Mouse (Mus musculus): ENCODE measurements around the gene Dennd5a. TPM values are rescaled to one million over a fixed set of nuclear protein-coding genes. Genes with fewer than 3 reads are reported as not detected.

Dennd5a gene
- total RNA-seq, 2 experiments from 2014 or later: 50.2 to 57.4 TPM

DNA sequence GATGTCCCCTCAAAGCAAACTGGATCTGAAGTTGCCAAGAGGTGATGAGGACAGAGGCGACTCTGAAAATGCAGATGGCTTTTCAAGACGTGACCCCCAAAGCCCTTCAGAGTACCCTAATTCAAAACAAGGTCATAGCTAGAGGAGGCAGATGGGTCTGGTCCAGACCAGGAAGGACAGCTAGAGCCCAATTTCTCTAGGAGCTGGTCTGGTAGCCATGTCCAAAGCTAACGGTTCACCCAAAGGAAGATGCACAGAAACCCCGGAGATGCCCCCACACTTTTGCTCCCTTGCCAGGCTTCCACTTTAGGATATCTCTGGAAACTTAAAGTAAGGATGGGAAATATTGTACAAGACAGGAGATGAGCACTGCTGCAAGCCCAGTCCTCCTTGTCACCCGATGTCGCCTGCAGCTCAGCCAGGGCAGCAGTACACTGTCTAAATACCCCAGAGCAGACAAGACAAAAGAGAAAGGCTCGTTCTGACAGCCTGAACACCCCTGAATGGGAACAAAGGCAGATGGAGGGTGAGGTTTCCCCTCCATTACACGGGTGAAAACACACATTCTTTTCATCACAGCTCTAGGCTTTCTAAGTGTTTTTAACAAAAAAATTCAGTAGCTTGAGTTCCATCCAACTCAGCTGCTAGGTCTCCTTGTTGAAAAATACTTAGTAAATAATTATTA, 110.4 kb downstream of the Dennd5a start:
- no peak for DNase-seq
- intact Hi-C loops (cut with DNase I; ENCODE audit: low total_unique reads): no loop called here

DNA sequence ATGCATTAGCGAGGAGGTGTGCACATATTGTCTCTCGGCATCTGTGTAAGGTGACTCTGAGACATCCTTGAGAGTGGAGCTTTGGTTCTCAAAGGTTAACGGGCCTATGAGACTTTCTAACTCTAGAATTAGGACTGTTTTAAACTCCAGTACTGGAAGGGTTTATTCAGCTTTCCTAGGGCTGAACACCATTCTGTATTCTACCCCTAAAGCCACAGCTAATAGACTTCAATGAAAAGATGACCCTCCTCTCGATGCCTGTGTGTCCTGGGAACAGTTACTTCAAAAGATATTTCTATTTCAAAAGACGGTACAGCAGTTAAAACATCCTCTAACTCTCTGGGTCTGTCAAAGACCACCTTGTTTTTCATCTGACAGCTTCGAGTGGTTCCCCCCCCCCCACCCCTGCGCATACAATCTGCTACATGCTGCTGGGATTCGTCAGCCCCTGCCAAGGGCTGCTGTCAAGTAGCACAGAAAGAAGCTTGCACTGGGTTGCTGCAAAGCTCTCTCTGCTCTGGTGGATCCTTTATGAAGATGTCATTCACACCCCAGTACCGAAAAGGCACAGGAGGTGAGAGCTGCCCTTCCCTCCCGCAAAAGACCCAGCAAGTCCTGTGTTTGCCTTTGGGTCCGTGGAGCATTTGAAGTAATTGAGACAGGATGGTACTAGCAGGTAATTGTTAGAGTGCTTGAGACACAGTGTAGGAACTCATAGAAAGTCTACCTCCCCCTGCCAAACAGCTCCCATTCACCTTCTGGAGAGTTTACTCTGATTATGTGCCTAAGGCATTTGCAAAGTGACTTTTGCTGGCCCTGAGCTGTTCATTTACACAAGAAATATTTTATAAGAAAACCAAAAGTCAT, 111.2 kb downstream of the Dennd5a start:
- intact Hi-C loops (cut with DNase I; ENCODE audit: low total_unique reads): no loop called here
- DNase-seq: no peak

DNA sequence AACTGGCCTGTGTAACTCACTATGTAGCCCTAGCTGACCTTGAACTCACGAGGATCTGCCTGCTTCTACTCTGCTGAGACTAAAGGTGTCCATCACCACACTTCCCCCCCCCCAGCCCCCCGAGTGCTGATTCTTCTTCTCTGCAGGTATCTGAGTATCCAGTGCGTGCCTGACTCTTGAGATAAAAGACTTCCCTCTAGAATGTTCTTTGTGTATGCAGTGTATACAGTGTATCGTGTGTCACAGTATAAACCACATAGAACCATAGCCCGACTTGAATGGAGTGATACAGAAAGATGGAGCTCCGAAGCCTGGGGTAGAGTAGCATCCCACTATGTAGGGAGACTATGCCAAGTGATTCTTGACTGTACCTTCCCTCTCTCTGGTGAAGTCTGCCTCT, 116.2 kb downstream of the Dennd5a start:
- DNase-seq: no peak
- intact Hi-C loops (cut with DNase I; ENCODE audit: low total_unique reads): no loop called here

Other genes starting within 250 kb of the Dennd5a start
- not detected for gene BC051019, start 236.6 kb downstream of the Dennd5a start, total RNA-seq (2021)
- gene Ascl3, start 228.7 kb downstream of the Dennd5a start, total RNA-seq (2021): not detected
- 10 to 100 TPM; 25.2 to 26.2 TPM for gene Tmem9b, start 207.6 kb downstream of the Dennd5a start, total RNA-seq (2021)
- under 1 TPM in 1 of 2 experiments, not detected in 1; 0.08 TPM for gene Nrip3, start 178.4 kb downstream of the Dennd5a start, total RNA-seq (2021)
- gene Scube2, start 94.8 kb downstream of the Dennd5a start, total RNA-seq (2021): 1 to 10 TPM; 5.7 to 8.9 TPM
- 10 to 100 TPM; 28.8 to 32.6 TPM for gene Tmem41b, start 26.5 kb upstream of the Dennd5a start, total RNA-seq (2021)
- gene Ipo7, start 57.8 kb upstream of the Dennd5a start, total RNA-seq (2021): 10 to 100 TPM; 68.5 to 68.6 TPM
- gene Zfp143, start 100.7 kb upstream of the Dennd5a start, total RNA-seq (2021): 1 to 10 TPM; 7.0 to 7.9 TPM
- gene Wee1, start 161.6 kb upstream of the Dennd5a start, total RNA-seq (2021): 1 to 10 TPM; 4.3 to 6.4 TPM